In genomic region chr16:94287826-94288225, GRCm38 (mm10) we compare ENCODE assay signal across 28 mouse cellular contexts. TPM values are rescaled to one million over a fixed set of nuclear protein-coding genes. Genes with fewer than 3 reads are reported as not detected.
DNase-seq lines count a peak whose midpoint lies in the region; ATAC-seq and TF ChIP-seq lines count a peak whose summit lies in the region.
"Had no signal": no experiment of that assay in that cellular context is flagged by ENCODE, and none has a peak within 500 bp of the region (broad histone marks: within the 10 kb centered on the region; RNA-seq: fewer than 3 reads in every experiment).

No protein-coding gene starts in this region.

- no peaks in the 10 kb centered on the region for H3K9me3 ChIP-seq in liver, embryonic 11.5 days (ENCODE audit: control insufficient read depth, low read length)
- H3K9me3 ChIP-seq in intestine, embryonic 16.5 days (ENCODE audit: control insufficient read depth, low read length) = no peaks in the 10 kb centered on the region
- no peaks in the 10 kb centered on the region for H3K9me3 ChIP-seq in stomach, postnatal 0 days (ENCODE audit: control insufficient read depth, low read length)
- no peaks in the 10 kb centered on the region for H3K9me3 ChIP-seq in forebrain, postnatal 0 days (ENCODE audit: low read length)
- H3K9me3 ChIP-seq: embryonic facial prominence, embryonic 10.5 days; embryonic facial prominence, embryonic 13.5 days; forebrain, embryonic 12.5 days; forebrain, embryonic 15.5 days; G1E; hindbrain, embryonic 15.5 days had no signal

- TF ChIP-seq EP300 in stomach, postnatal 0 days (optimal IDR thresholded peaks at IDR 0.05) = no peak

- no peak for ATAC-seq in liver, embryonic 11.5 days (replicated peaks; ENCODE audit: low FRiP score)
- peak; percentile 64 for ATAC-seq in intestine, embryonic 16.5 days
- peak; percentile 67 for ATAC-seq in megakaryocyte-erythroid progenitor cell, adult 5-6 weeks (replicated peaks; ENCODE audit: low FRiP score, low TSS enrichment, poor library complexity, severe bottlenecking)
- ATAC-seq in stomach, postnatal 0 days (ENCODE audit: low FRiP score, low TSS enrichment) = peak; percentile 50
- ATAC-seq in forebrain, postnatal 0 days = no peak
- ATAC-seq: forebrain, embryonic 15.5 days; Patski had no signal

- 71% methylated on average over 9 of the region's 9 CpGs for WGBS in liver, embryonic 11.5 days
- 68% methylated on average over 9 of the region's 9 CpGs for WGBS in intestine, embryonic 16.5 days
- 56% methylated on average over 9 of the region's 9 CpGs for WGBS in stomach, postnatal 0 days
- WGBS in forebrain, postnatal 0 days = 87% methylated on average over 9 of the region's 9 CpGs

- no peak overlapping the region for H3K4me3 ChIP-seq in liver, embryonic 11.5 days (ENCODE audit: low read depth, low read length)
- no peak overlapping the region for H3K4me3 ChIP-seq in intestine, embryonic 16.5 days (ENCODE audit: low read length)
- H3K4me3 ChIP-seq in stomach, postnatal 0 days (ENCODE audit: low read depth, low read length) = no peak overlapping the region
- H3K4me3 ChIP-seq in forebrain, postnatal 0 days (ENCODE audit: low read depth, low read length) = no peak overlapping the region
- H3K4me3 ChIP-seq: embryonic facial prominence, embryonic 10.5 days; embryonic facial prominence, embryonic 13.5 days; erythroblast, embryonic 14.5 days; forebrain, embryonic 12.5 days; forebrain, embryonic 15.5 days; heart, adult 2 months; hindbrain, embryonic 12.5 days; hindbrain, embryonic 15.5 days had no signal

- H3K27ac ChIP-seq in liver, embryonic 11.5 days (ENCODE audit: low read depth, low read length) = no peak overlapping the region
- H3K27ac ChIP-seq in intestine, embryonic 16.5 days (ENCODE audit: low read length) = no peak overlapping the region
- H3K27ac ChIP-seq in stomach, postnatal 0 days (replicated peaks) = 0 out of 2 replicates have a peak overlapping the region, but pooled peaks have one; percentile 8
- H3K27ac ChIP-seq in forebrain, postnatal 0 days (ENCODE audit: low read depth, low read length) = no peak overlapping the region
- H3K27ac ChIP-seq: embryonic facial prominence, embryonic 10.5 days; embryonic facial prominence, embryonic 13.5 days; forebrain, embryonic 12.5 days; forebrain, embryonic 15.5 days; heart, adult 2 months; hindbrain, embryonic 12.5 days; hindbrain, embryonic 15.5 days had no signal

- peak; percentile 17 for DNase-seq in liver
- DNase-seq in liver, embryonic 11.5 days (ENCODE audit: low spot score) = no peak
- peak; percentile 76 for DNase-seq in stomach, postnatal 0 days (ENCODE audit: low spot score)
- no peak for DNase-seq in forebrain, postnatal 0 days
- DNase-seq in gastrocnemius, adult 8-10 months (ENCODE audit: low spot score in 2 of 2) = no peak
- DNase-seq: adrenal gland, adult 2 months; adrenal gland, postnatal 14 days; B cell, adult 2 months; cerebellum, adult 11-12 months; cerebellum, adult 8-10 months; cerebellum, postnatal 10 days; cerebellum, postnatal 36 days; embryo, embryonic 11 days; gastrocnemius, postnatal 25 days; heart, adult 2 months had no signal

- H3K27me3 ChIP-seq in liver, embryonic 11.5 days (replicated peaks; ENCODE audit: control insufficient read depth, insufficient read depth, low read length) = 0 out of 2 replicates have a peak, but pooled peaks cover 4% of the 10 kb centered on the region
- H3K27me3 ChIP-seq in intestine, embryonic 16.5 days (replicated peaks; ENCODE audit: control insufficient read depth, insufficient read depth, low read length) = no peaks in the 10 kb centered on the region
- no peaks in the 10 kb centered on the region for H3K27me3 ChIP-seq in stomach, postnatal 0 days (ENCODE audit: control insufficient read depth, insufficient read depth, low read length)
- no peaks in the 10 kb centered on the region for H3K27me3 ChIP-seq in forebrain, postnatal 0 days (ENCODE audit: insufficient read depth, low read length)
- H3K27me3 ChIP-seq: CH12.LX; embryonic facial prominence, embryonic 13.5 days; forebrain, embryonic 12.5 days; forebrain, embryonic 15.5 days; hindbrain, embryonic 12.5 days; hindbrain, embryonic 15.5 days had no signal

- no peaks in the 10 kb centered on the region for H3K36me3 ChIP-seq in liver, embryonic 11.5 days (ENCODE audit: control insufficient read depth, insufficient read depth, low read length)
- no peaks in the 10 kb centered on the region for H3K36me3 ChIP-seq in intestine, embryonic 16.5 days (ENCODE audit: control insufficient read depth, insufficient read depth, low read length)
- no peaks in the 10 kb centered on the region for H3K36me3 ChIP-seq in stomach, postnatal 0 days (ENCODE audit: control insufficient read depth, insufficient read depth, low read length)
- H3K36me3 ChIP-seq in forebrain, postnatal 0 days (ENCODE audit: insufficient read depth) = no peaks in the 10 kb centered on the region
- H3K36me3 ChIP-seq: forebrain, embryonic 15.5 days; hindbrain, embryonic 12.5 days; hindbrain, embryonic 15.5 days had no signal

- no peaks in the 10 kb centered on the region; the same call in 1 of the 2 replicates for H3K4me1 ChIP-seq in liver, embryonic 11.5 days (replicated peaks; ENCODE audit: control insufficient read depth, insufficient read depth, low read length)
- peaks cover 8% of the 10 kb centered on the region for H3K4me1 ChIP-seq in intestine, embryonic 16.5 days (ENCODE audit: control insufficient read depth, insufficient read depth, low read length)
- H3K4me1 ChIP-seq in stomach, postnatal 0 days (replicated peaks; ENCODE audit: control insufficient read depth, insufficient read depth) = no peaks in the 10 kb centered on the region
- H3K4me1 ChIP-seq in forebrain, postnatal 0 days (ENCODE audit: insufficient read depth) = peaks cover 5% of the 10 kb centered on the region; the same call in 1 of the 2 replicates

- no peak overlapping the region for H3K9ac ChIP-seq in liver, embryonic 11.5 days (ENCODE audit: low read depth, low read length)
- no peak overlapping the region for H3K9ac ChIP-seq in intestine, embryonic 16.5 days (ENCODE audit: low read depth, low read length)
- no peak overlapping the region for H3K9ac ChIP-seq in stomach, postnatal 0 days (ENCODE audit: low read length)
- H3K9ac ChIP-seq in forebrain, postnatal 0 days = no peak overlapping the region
- H3K9ac ChIP-seq: embryonic facial prominence, embryonic 13.5 days; forebrain, embryonic 12.5 days; forebrain, embryonic 15.5 days; hindbrain, embryonic 12.5 days; hindbrain, embryonic 15.5 days had no signal

- no peak overlapping the region for H3K4me2 ChIP-seq in liver, embryonic 11.5 days
- H3K4me2 ChIP-seq in intestine, embryonic 16.5 days (ENCODE audit: low read depth, low read length) = no peak overlapping the region
- no peak overlapping the region for H3K4me2 ChIP-seq in stomach, postnatal 0 days (replicated peaks; ENCODE audit: low read depth)
- H3K4me2 ChIP-seq in forebrain, postnatal 0 days (ENCODE audit: low read depth) = no peak overlapping the region
- H3K4me2 ChIP-seq: embryonic facial prominence, embryonic 13.5 days; forebrain, embryonic 12.5 days; forebrain, embryonic 15.5 days; heart, embryonic 11.5 days; hindbrain, embryonic 12.5 days; hindbrain, embryonic 15.5 days had no signal

- TF ChIP-seq CTCF in stomach, postnatal 0 days (IDR thresholded peaks at IDR 0.05; ENCODE audit: low read depth) = no peak
- no peak for TF ChIP-seq CTCF in forebrain, postnatal 0 days (IDR thresholded peaks at IDR 0.05; ENCODE audit: low read depth)

RNA-seq across cellular contexts. Expression of gene Hlcs, which starts 25.5 kb away (rescaled TPM):
- polyA plus RNA-seq in liver, embryonic 11.5 days (2014; fragmentation: Nextera tagmentation; extraction: Ambion mirVana) = 7.1 and 7.4 TPM in 2 replicates
- 7.2 and 7.4 TPM in 2 replicates for polyA plus RNA-seq in intestine, embryonic 16.5 days (2015; fragmentation: Nextera tagmentation; extraction: Ambion mirVana)
- 5.6 and 5.9 TPM in 2 replicates for total RNA-seq in megakaryocyte-erythroid progenitor cell, adult 5-6 weeks (2014; fragmentation: Nextera tagmentation)
- 7.0 and 26.9 TPM in 2 replicates for total RNA-seq in megakaryocyte-erythroid progenitor cell, adult 5-6 weeks (2017)
- polyA plus RNA-seq in stomach, postnatal 0 days (2015; fragmentation: Nextera tagmentation; extraction: Ambion mirVana) = 7.0 TPM in 2 replicates
- total RNA-seq in forebrain, postnatal 0 days (2014; rRNA removed) = 5.5 and 6.8 TPM in 2 replicates
- polyA plus RNA-seq in forebrain, postnatal 0 days (2015; fragmentation: Nextera tagmentation; extraction: Ambion mirVana) = 2.7 and 5.8 TPM in 2 replicates
- 10 to 100 TPM in 2 of 4 experiments, 1 to 10 TPM in 2; 7.9 to 10.8 (median 9.8) TPM for total RNA-seq in gastrocnemius, adult 8-10 months (2022)

RNA-seq across cellular contexts. Expression of gene Ripply3, which starts 40.4 kb away (rescaled TPM):
- polyA plus RNA-seq in liver, embryonic 11.5 days (2014; fragmentation: Nextera tagmentation; extraction: Ambion mirVana) = 4.7 and 5.2 TPM in 2 replicates
- 4.5 and 4.6 TPM in 2 replicates for polyA plus RNA-seq in intestine, embryonic 16.5 days (2015; fragmentation: Nextera tagmentation; extraction: Ambion mirVana)
- total RNA-seq in megakaryocyte-erythroid progenitor cell, adult 5-6 weeks (2014; fragmentation: Nextera tagmentation) = 0.32 and 0.39 TPM in 2 replicates
- total RNA-seq in megakaryocyte-erythroid progenitor cell, adult 5-6 weeks (2017) = 0.46 and 2.2 TPM in 2 replicates
- 9.7 and 10.0 TPM in 2 replicates for polyA plus RNA-seq in stomach, postnatal 0 days (2015; fragmentation: Nextera tagmentation; extraction: Ambion mirVana)
- 0.14 and 0.69 TPM in 2 replicates for total RNA-seq in forebrain, postnatal 0 days (2014; rRNA removed)
- 0.54 and 0.74 TPM in 2 replicates for polyA plus RNA-seq in forebrain, postnatal 0 days (2015; fragmentation: Nextera tagmentation; extraction: Ambion mirVana)
- under 1 TPM; 0.49 to 0.85 (median 0.74) TPM for total RNA-seq in gastrocnemius, adult 8-10 months (2022)
- polyA plus RNA-seq: erythroblast, embryonic 14.5 days; G1E; Patski had no signal

Comparison
In these comparisons a context has a peak if more than half of its experiments do, and no peak if none do; other contexts are left out.
1. DNase-seq: peak in liver (single experiment) and stomach, postnatal 0 days (single experiment); none in liver, embryonic 11.5 days (single experiment), forebrain, postnatal 0 days (single experiment) and gastrocnemius, adult 8-10 months (0 of 2).
2. ATAC-seq: peak in intestine, embryonic 16.5 days (single experiment), megakaryocyte-erythroid progenitor cell, adult 5-6 weeks (single experiment) and stomach, postnatal 0 days (single experiment); none in liver, embryonic 11.5 days (single experiment) and forebrain, postnatal 0 days (single experiment).